Mouse (Mus musculus): ENCODE measurements around the gene Rpap3. TPM values are rescaled to one million over a fixed set of nuclear protein-coding genes. Genes with fewer than 3 reads are reported as not detected.
A peak's percentile ranks its signal among the peaks of the same experiment; 100 is the strongest.

The Rpap3 gene
- polyA plus RNA-seq, 1 experiment from 2014 or later, result 31.0 TPM

DNA sequence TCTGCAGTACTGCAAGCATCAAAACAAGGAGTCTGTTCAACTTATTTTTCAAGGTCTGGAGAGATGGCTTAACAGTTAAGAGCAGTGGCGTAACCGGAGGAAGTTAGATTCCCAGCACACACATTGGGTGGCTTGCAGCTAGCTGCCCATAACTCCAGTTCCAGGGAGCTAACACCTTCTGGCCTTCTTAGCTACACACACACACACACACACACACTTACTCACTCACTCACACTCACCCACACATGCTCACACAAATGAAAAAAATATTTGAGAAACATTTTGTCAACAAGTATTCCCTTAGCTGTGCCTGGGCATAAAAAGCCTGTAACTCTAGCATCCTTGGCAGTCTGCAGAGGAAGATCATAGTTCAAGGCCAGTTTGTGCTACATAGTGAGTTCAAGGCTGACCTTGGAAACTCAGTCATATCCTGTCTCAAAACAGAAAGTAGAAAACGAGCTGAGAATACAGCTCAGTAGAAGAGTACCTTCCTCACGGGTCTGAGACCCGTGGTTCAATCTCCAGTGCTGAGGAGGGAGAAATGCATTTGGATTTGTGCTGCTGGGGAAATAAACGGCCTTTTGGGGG, 19.7 kb upstream of the Rpap3 start:
- no peaks in the 10 kb centered on the region for H3K9me3 ChIP-seq (ENCODE audit: low read length)
- H3K4me2 ChIP-seq (replicated peaks; ENCODE audit: low read depth, low read length), result no peak overlapping the region
- peaks cover 9% of the 10 kb centered on the region for H3K4me1 ChIP-seq (ENCODE audit: insufficient read depth, low read length)
- ATAC-seq (ENCODE audit: low FRiP score, low TSS enrichment), result no peak
- H3K27ac ChIP-seq (ENCODE audit: low read length), result no peak overlapping the region
- no peak overlapping the region for H3K4me3 ChIP-seq (ENCODE audit: low read length)
- whole genome bisulfite sequencing, result 74% methylated on average over 6 of the region's 6 CpGs
- no peak overlapping the region for H3K9ac ChIP-seq (replicated peaks; ENCODE audit: low read length)
- no peaks in the 10 kb centered on the region for H3K36me3 ChIP-seq (ENCODE audit: insufficient read depth, low read length)
- H3K27me3 ChIP-seq (ENCODE audit: insufficient read depth, low read length), result no peaks in the 10 kb centered on the region

- Histone ChIP-seq H3K27ac (ENCODE audit: low read length) (no peak overlapping the region), H3K4me2 (replicated peaks; ENCODE audit: low read depth, low read length) (no peak overlapping the region), H3K27me3 (ENCODE audit: insufficient read depth, low read length) (no peaks in the 10 kb centered on the region), H3K9me3 (ENCODE audit: low read length) (no peaks in the 10 kb centered on the region), H3K9ac (replicated peaks; ENCODE audit: low read length) (no peak overlapping the region), H3K4me1 (ENCODE audit: insufficient read depth, low read length) (peaks cover 15% of the 10 kb centered on the region), H3K36me3 (ENCODE audit: insufficient read depth, low read length) (no peaks in the 10 kb centered on the region), H3K4me3 (ENCODE audit: low read length) (no peak overlapping the region)
- no peak for ATAC-seq (ENCODE audit: low FRiP score, low TSS enrichment)
- 79% methylated on average over 17 of the region's 17 CpGs for WGBS
Observed at GRCm38 (mm10) chr15:97724346-97725197, 18.9 kb upstream of the Rpap3 start.

DNA sequence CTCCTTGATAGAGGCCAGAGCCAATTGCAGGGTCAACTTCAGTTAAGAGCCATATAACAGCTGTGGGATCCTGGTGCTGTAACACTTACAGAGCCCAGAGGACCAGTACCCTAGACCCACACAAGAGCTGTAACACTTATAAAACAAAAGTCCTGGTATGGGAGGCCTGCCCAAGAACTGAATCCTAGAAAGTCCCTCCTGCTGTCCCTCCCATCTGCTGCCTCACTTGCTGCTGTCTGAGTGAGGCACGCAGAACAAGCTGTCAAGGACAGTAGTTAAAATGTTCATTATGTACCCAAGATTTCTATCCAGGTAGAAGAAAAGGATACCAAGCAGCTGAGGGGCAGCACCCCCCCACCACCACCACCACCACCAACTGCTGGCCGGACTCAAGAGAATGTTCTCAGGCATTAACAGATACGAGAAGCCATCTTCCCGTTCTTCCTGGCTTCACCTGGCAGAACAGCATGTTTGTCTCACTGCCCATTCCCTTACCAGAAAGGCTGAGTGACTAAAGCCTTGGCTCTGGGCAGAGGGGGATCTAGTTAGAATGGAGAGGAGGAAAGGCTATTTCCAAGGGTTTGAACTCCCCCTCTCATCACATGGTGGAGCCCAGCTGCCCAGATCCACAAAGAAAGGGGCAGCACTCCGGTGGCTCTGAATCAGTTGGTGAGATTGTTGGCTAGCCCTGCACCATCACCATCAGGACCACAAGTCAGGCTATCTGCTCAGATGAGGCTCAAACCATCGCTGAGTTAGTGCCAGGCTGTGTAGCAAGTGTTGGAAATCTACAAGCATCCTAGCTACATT, 18.1 kb upstream of the Rpap3 start:
- ATAC-seq (ENCODE audit: low FRiP score, low TSS enrichment), result no peak
- Histone ChIP-seq H3K9ac (replicated peaks; ENCODE audit: low read length) (no peak overlapping the region), H3K9me3 (ENCODE audit: low read length) (no peaks in the 10 kb centered on the region), H3K36me3 (ENCODE audit: insufficient read depth, low read length) (no peaks in the 10 kb centered on the region), H3K4me2 (replicated peaks; ENCODE audit: low read depth, low read length) (no peak overlapping the region), H3K4me3 (ENCODE audit: low read length) (no peak overlapping the region), H3K27me3 (ENCODE audit: insufficient read depth, low read length) (no peaks in the 10 kb centered on the region), H3K4me1 (ENCODE audit: insufficient read depth, low read length) (peaks cover 18% of the 10 kb centered on the region), H3K27ac (ENCODE audit: low read length) (no peak overlapping the region)
- WGBS, result 87% methylated on average over 6 of the region's 6 CpGs

GRCm38 (mm10) chr15:97721008-97721701, 15.5 kb upstream of the Rpap3 start:
- Histone ChIP-seq H3K4me2 (replicated peaks; ENCODE audit: low read depth, low read length) (no peak overlapping the region), H3K9ac (replicated peaks; ENCODE audit: low read length) (no peak overlapping the region), H3K9me3 (ENCODE audit: low read length) (no peaks in the 10 kb centered on the region), H3K4me3 (ENCODE audit: low read length) (no peak overlapping the region), H3K4me1 (ENCODE audit: insufficient read depth, low read length) (peaks cover 18% of the 10 kb centered on the region), H3K27ac (ENCODE audit: low read length) (0 out of 2 replicates have a peak overlapping the region, but pooled peaks have one; percentile 9), H3K36me3 (ENCODE audit: insufficient read depth, low read length) (no peaks in the 10 kb centered on the region), H3K27me3 (ENCODE audit: insufficient read depth, low read length) (no peaks in the 10 kb centered on the region)
- ATAC-seq (ENCODE audit: low FRiP score, low TSS enrichment), result peak; percentile 24; the same call in 1 of the 2 replicates
- WGBS, result 50% methylated on average over 15 of the region's 15 CpGs

DNA sequence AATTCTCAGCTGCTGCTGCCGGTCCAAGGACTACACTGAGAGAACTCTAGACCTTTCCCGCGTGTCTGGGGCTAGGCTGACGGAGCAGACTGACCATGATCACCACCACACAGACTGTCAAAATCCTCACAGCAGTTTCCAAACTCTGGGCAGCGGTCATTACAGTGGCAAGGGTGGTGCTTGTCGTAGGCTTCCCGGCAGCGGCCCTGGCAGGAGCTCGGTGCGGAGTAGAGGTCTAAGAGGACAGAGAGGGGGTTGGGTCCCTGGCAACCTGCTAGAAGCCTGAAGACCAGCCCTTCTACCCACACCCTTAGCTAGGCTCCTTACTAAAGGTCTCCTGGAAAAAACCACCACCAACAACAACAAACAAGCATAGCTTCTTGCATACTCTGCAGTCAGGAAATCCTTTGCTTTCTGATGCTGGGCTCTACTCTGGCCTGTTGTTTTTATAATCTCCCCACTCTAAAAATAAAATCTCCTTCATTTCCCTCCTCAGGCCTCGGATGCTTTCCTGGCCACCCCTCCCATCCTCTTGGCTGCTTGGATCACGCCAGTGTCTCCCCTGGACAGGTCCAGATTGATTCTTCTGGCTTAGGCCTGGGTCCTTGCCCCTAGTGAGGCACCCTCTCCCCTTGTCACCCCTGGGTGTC, 14.5 kb upstream of the Rpap3 start:
- no peaks in the 10 kb centered on the region for H3K27me3 ChIP-seq (ENCODE audit: insufficient read depth, low read length)
- H3K4me2 ChIP-seq (replicated peaks; ENCODE audit: low read depth, low read length), result no peak overlapping the region
- no peak; the same call in 1 of the 2 replicates for ATAC-seq (ENCODE audit: low FRiP score, low TSS enrichment)
- no peaks in the 10 kb centered on the region for H3K36me3 ChIP-seq (ENCODE audit: insufficient read depth, low read length)
- H3K9ac ChIP-seq (replicated peaks; ENCODE audit: low read length), result peak overlapping the region; percentile 18; the same call in 1 of the 2 replicates
- 68% methylated on average over 12 of the region's 12 CpGs for WGBS
- no peak overlapping the region for H3K4me3 ChIP-seq (ENCODE audit: low read length)
- peaks cover 18% of the 10 kb centered on the region for H3K4me1 ChIP-seq (ENCODE audit: insufficient read depth, low read length)
- peak overlapping the region; percentile 77 for H3K27ac ChIP-seq (ENCODE audit: low read length)
- no peaks in the 10 kb centered on the region for H3K9me3 ChIP-seq (ENCODE audit: low read length)

DNA sequence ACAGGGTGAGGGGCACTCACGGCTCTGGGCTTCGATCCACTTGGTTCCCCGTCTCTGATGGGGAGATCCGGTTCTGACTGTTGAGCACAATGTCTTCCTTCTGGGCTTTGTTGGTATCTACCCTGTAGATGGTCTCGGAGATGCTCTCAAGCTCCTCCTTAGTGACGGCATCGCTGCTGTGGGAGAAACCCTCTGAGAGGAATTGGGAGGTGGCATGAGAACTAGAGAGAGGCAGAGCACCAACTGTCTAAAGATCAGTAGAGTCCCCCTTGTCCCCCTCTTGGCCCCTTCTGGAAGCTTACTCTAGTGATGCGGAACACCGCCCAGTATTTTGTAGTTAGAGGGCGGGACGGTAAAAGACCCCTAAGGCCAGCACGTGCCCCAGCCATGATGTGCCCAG, 13.9 kb upstream of the Rpap3 start:
- ATAC-seq (ENCODE audit: low FRiP score, low TSS enrichment), result no peak
- H3K27ac ChIP-seq (ENCODE audit: low read length), result peak overlapping the region; percentile 77; the same call in 1 of the 2 replicates
- no peaks in the 10 kb centered on the region for H3K9me3 ChIP-seq (ENCODE audit: low read length)
- no peaks in the 10 kb centered on the region for H3K36me3 ChIP-seq (ENCODE audit: insufficient read depth, low read length)
- H3K9ac ChIP-seq (replicated peaks; ENCODE audit: low read length), result no peak overlapping the region
- no peaks in the 10 kb centered on the region for H3K27me3 ChIP-seq (ENCODE audit: insufficient read depth, low read length)
- H3K4me3 ChIP-seq (ENCODE audit: low read length), result no peak overlapping the region
- 86% methylated on average over 12 of the region's 12 CpGs for WGBS
- H3K4me1 ChIP-seq (ENCODE audit: insufficient read depth, low read length), result peaks cover 18% of the 10 kb centered on the region
- H3K4me2 ChIP-seq (replicated peaks; ENCODE audit: low read depth, low read length), result no peak overlapping the region

- no peak for ATAC-seq (ENCODE audit: low FRiP score, low TSS enrichment)
- peak overlapping the region; percentile 7; the same call in 1 of the 2 replicates for H3K9ac ChIP-seq (replicated peaks; ENCODE audit: low read length)
- H3K4me2 ChIP-seq (replicated peaks; ENCODE audit: low read depth, low read length), result no peak overlapping the region
- H3K27ac ChIP-seq (ENCODE audit: low read length), result no peak overlapping the region
- H3K9me3 ChIP-seq (ENCODE audit: low read length), result no peaks in the 10 kb centered on the region
- no peaks in the 10 kb centered on the region for H3K27me3 ChIP-seq (ENCODE audit: insufficient read depth, low read length)
- no peaks in the 10 kb centered on the region for H3K36me3 ChIP-seq (ENCODE audit: insufficient read depth, low read length)
- H3K4me1 ChIP-seq (ENCODE audit: insufficient read depth, low read length), result peaks cover 18% of the 10 kb centered on the region
- 91% methylated on average over 8 of the region's 8 CpGs for WGBS
- no peak overlapping the region for H3K4me3 ChIP-seq (ENCODE audit: low read length)
Observed at GRCm38 (mm10) chr15:97718535-97719155, 13.0 kb upstream of the Rpap3 start.

DNA sequence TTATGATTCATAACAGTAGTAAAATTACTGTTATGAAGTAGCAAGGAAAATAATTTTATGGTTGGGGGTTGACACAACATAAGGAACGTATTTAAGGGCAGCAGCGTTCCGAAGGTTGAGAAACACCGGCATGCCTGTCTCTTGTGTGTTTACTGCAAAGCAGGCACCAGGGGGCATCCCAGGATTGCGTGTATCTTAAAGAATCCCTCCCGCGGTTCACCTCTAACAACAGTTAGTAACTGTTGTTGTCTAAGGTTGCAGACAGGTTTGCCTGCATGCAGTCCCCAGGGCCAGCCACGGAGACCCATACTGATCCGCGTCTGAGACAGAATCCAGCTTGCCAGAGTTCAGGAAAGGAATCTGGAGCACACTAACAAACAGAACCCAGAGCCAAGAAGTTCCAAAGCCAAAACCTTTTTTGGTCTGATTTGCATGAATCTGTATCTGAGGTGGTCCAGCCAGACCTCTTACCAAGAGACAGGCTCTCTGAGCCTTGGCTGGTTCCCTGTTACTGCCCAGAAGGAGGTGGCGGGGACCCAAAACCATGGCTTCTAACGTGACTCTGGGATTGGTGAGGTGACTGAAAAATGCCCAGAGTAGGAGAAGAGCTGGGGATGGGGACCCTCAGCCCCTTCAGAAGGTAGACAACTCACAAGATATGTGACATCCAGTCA, 12.4 kb upstream of the Rpap3 start:
- Histone ChIP-seq H3K27me3 (ENCODE audit: insufficient read depth, low read length) (no peaks in the 10 kb centered on the region), H3K27ac (ENCODE audit: low read length) (no peak overlapping the region), H3K4me1 (ENCODE audit: insufficient read depth, low read length) (peaks cover 18% of the 10 kb centered on the region), H3K9me3 (ENCODE audit: low read length) (no peaks in the 10 kb centered on the region), H3K36me3 (ENCODE audit: insufficient read depth, low read length) (no peaks in the 10 kb centered on the region), H3K4me3 (ENCODE audit: low read length) (no peak overlapping the region), H3K9ac (replicated peaks; ENCODE audit: low read length) (peak overlapping the region; percentile 7), H3K4me2 (replicated peaks; ENCODE audit: low read depth, low read length) (no peak overlapping the region)
- peak; percentile 53 for ATAC-seq (ENCODE audit: low FRiP score, low TSS enrichment)
- 25% methylated on average over 12 of the region's 12 CpGs for WGBS

Data from kidney, embryonic 16.5 days (tissue).